Mouse (Mus musculus): ENCODE data around the gene Iqca. TPM values are rescaled to one million over a fixed set of nuclear protein-coding genes. Genes with fewer than 3 reads are reported as not detected.

Gene Iqca
- 6.7 TPM for polyA plus RNA-seq (2014; fragmentation: Illumina TruSeq; extraction: RNeasy Lipid Tissue Mini Kit (QIAGEN cat#74804); ENCODE audit: insufficient read depth, low read depth, low replicate concordance)

DNA sequence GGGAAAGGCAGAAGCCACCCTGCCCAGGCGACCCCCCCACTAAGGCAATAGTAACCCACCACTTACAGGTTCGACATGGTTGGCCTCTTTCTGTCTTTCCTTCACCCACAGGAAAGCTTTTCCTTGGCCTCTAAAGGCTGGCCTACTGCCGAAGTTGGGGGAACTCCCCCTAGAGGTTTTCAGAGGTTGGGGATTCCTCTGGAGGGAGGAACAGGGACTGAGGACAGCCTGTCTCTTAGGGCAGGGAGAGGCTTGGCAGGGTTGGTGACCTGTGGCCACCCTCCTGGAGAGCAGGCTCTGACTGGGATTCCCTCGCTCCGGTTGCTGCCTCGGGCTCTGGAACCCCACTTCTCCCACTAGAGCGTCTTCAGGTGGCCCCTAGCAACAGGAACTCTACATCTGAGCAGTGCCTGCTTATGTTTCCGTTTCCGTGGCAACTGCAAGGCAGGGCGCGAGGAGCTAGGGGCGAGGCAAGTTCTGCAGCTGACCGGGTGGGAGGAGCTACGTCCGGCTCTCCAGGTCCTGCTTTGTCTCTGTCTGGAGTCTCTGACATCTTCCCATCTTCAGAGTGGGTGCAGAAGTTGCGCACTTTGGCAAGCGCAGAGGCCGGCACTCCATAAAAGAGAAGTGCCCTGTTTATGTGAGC, at the start of gene Iqca:
Iqca (minus strand) TSS at position 303 of the 646 bp plus-strand sequence.

DNA sequence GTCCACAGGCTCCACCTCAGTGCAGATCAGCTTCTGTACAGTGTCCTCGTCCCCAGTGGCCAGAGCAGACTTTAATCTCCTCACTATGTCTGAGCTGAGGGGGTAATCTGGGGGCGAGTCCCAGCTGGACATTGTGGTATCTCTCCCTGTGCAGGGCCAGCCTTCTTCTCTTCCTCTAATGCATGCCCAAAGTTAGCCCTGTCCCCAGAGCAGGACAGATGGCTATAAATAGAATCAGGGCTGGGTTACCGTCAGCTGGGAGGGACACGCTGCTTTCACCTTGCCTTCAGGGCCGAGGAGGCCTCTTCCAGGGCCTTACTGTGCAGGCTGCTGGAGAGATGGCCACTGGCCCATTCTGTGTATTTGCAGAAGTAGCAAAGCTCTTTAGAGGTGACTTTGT, 138.8 kb downstream of the Iqca start, which contains the start of gene Asb18:
Asb18 (minus strand) TSS at position 221 of the 400 bp plus-strand sequence.

Other genes with a start within 250 kb of the Iqca start
- gene Gbx2, start 222.2 kb downstream of the Iqca start, polyA plus RNA-seq (2014; fragmentation: Illumina TruSeq; extraction: RNeasy Lipid Tissue Mini Kit (QIAGEN cat#74804); ENCODE audit: insufficient read depth, low read depth, low replicate concordance), result not detected
- gene Asb18, start 138.7 kb downstream of the Iqca start, polyA plus RNA-seq (2014; fragmentation: Illumina TruSeq; extraction: RNeasy Lipid Tissue Mini Kit (QIAGEN cat#74804); ENCODE audit: insufficient read depth, low read depth, low replicate concordance), result 0.17 TPM
- 21.6 TPM for gene Ackr3, start 50.6 kb upstream of the Iqca start, polyA plus RNA-seq (2014; fragmentation: Illumina TruSeq; extraction: RNeasy Lipid Tissue Mini Kit (QIAGEN cat#74804); ENCODE audit: insufficient read depth, low read depth, low replicate concordance)